Mouse (Mus musculus) cerebellum, postnatal 36 days (tissue): ENCODE data around the gene Fgf18.
A peak's percentile ranks its signal among the peaks of the same experiment; 100 is the strongest.

Experiments used
- DNase-seq, 2 experiments: peaks; one replicate each; pipeline ENCODE4 v3.0.0; 2021 to 2022; ENCODE audit warnings: mixed read lengths in 2 of 2

Fgf18 gene

DNA sequence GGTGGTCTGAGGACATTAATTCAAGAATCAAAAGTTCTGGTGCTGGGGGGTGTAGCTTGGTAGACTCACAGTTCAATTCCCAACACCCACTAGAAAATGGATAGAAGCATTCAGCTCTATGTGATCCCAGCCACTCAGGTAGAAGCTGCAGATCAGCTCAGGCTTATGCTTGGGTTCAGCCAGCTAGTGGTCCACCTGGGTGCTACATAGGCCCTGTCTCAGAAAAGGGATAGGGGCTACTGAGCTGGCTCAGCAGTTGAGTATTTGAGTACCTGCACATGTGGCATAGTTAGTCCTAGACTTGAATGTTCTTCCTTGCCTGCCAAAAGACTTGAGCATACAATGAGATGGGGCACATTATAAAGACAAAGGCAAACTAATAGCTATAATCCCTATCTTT is 2.3 kb upstream of the Fgf18 start:
- DNase-seq, result no peak

GRCm38 (mm10) chr11:33149088-33149436 is 1.9 kb upstream of the Fgf18 start:
- no peak for DNase-seq

DNA sequence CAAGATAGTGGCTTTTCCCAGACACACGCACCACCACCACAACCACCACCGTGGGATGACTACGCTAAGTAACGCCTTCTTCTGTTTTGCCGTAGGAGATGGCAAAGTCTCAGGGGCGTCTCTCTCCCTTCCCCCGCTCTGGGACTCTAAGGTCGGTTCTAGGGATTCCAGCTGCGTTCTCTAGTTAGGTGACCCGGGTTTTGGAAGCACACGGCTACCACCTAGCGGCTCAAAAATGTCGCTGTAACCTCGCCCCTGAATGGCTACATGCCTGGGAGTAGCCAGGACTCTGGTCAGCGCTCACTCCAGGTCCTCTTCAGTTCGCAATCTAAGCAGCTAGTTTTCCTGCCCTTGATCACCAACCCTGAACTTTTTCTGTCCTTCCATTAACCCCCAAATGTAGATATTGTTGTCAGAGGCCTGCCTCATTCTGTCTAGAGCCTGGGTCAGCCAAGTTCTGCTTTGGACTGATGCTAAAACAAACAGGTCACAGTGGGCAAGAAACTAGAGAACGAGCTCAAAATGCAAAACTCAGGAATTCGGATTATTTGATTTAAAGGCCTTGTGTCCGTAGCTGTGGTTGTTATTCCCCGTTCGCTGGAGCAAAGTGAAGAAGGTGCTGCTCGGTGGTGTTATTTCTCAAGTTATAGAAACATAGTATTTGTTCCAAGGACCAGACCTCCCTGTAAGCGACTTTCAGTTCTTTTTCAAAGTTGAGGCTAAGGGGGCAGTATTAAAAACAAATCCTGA is 1.3 kb upstream of the Fgf18 start:
- DNase-seq, result peak; percentile 70 to 76

- DNase-seq, result no peak
These were observed 555 bp upstream of the Fgf18 start for GRCm38 (mm10) chr11:33147572-33148337.

GRCm38 (mm10) chr11:33146651-33147131 is 509 bp downstream of the Fgf18 start:
- DNase-seq, result peak; percentile 32 to 35

DNA sequence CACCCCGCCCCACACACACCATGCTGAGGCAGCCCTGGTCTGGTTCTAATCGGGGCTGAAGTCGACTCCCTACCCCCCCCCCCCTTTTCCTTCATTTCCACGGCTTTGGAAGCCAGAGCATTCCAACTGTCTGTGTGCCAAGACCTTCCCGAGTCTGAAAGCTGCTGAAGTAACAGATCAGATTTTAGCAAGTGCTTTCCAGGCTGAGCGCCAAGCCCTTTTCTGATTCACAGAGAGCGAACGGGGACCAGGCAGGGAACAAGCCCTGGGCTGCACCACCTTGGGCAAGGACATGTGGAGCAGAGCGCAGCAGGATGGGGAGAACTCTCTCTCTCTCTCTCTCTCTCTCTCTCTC is 1.1 kb downstream of the Fgf18 start:
- DNase-seq, result peak; percentile 52 to 55

GRCm38 (mm10) chr11:33145201-33146142 is 1.7 kb downstream of the Fgf18 start:
- DNase-seq, result no peak

DNA sequence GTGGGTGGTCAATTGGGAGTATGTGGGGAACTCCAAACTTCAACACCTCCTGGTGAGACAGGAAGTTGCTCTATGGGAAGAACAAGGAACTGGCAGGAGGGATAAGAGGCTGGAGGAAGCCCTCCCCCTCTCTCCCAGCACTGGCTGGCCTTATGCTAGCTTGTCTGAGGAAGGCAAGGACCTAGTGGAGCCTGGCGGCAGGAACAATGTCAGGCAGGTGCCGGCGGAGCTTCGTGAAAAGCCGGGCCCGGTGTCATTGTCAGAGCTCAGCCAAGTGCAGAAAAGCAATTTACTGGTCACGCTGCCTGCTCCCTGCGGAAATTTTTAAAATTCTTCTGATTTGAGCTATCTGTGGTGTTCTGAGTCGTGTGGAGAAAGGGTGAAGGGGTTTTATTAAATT is 3.3 kb downstream of the Fgf18 start:
- DNase-seq, result no peak

DNA sequence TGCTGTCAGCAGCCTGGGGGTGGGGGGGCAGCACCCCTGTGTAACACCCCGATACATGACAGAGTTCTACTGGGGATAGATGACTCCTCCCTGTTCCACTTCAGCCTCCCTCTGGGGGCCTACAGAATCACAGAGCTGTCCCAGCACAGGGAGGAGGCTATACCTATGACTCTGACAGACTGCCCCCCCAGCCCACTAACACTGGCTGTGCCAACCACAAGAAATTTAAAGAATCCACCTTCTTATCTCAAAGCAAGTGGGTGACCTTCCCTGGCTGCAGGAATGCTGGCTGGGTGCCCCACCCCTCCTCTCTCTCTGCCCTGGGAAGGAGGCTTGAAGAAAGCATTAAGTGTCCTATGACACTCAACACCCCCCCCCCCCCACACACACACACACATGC is 4.4 kb downstream of the Fgf18 start:
- no peak for DNase-seq

DNA sequence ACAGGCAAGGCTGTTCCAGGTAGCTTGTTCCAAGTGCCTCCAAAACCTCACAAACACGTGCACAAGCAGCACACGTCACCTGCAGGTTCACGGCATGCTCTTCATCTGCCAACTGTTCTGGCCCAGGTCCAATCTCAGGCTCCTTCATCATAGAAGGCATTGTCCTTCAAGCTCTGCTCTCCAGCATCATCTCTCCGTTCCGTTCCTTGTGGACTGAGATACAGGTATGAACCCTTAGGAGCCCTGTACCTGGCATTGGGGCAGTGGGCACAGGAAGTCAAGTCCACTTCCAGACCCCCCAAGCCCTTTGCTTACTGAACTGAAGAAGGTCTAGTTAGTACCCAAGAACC is 7.1 kb downstream of the Fgf18 start:
- no peak for DNase-seq

DNA sequence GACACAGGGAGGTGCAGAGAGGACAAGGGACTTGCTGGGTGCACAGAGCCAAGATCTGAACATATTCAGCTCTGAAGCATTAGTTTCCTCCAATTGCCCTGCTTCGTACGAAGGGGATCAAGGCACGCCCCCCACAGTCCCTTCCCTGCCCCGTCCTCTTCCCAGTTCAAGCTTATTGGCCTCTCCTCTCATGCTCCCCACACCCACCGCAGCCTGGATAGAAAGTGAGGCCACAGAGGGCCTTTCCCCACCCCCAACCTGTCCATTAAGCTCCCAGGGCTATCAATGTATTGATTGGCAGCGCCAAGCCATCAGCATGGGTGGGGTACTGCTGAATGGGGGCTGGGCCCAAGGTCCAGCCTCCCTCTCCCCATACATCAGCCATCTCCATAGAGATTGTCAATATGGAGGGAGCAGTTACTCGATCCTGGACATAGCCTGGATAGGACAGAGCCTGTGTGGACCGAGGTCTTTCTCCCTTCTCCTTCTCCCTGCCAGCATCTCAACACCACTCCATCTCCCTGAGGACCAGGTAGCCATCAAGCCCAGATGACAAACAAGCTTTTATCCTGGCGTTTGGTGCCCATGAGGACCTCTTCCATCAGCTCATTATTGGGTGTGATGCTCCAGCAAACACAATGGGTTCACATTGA is 7.6 kb downstream of the Fgf18 start:
- DNase-seq, result no peak

DNA sequence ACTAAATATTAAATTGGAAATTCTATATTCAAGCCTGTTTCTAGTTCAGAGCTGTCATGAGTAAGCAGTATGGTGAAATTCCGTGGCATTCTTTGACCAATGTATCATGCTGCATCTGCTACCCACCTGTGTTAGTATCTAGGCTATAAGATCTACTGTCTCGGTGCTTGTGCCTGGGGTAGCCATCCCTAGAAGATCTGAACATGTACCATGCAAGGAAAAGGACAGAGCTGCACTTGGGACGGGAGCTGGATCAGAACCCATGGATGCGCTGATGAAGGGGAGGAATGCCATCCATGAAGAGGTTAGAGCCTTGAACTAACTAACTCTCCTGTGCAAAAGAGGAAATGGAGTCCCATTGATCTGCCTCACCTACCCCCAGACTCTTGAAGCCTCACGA is 8.5 kb downstream of the Fgf18 start:
- DNase-seq, result no peak

- no peak for DNase-seq
These were observed 12.7 kb downstream of the Fgf18 start for GRCm38 (mm10) chr11:33134391-33134986.

DNA sequence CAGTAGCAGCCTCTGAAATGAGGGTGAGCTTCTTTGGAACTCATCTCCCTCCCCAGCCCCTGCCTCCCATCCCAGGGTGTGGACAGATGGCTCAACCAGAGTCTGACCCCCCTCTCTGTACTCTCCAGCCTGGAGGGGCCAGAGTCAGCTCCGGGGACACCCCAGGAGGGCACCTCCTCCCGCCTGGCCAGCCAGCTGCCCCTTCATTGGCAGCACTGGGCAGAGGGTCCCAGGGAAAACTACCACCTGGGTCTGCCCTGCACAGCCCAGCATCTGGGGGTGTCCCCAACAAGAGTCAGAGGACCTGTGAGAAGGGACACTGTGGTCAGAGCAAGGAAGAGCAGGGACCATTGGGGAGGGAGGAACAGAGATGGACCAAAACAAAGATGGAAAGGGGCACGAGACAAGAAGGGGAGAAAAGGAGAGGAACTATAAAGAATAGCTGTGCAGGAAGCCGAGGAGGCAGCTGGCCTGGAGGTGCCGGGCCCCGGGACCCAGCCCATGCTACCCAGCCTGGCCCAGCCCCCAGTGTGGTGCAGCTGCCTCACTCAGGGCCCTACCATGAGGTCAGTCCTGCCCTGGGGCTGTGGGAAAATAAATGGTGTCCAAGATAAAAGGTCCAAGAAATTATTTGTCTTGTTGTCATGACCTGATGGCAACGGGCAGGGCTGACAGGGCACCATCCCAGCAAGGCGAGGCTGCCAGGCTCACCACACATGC is 14.4 kb downstream of the Fgf18 start:
- DNase-seq, result no peak

GRCm38 (mm10) chr11:33127058-33127457 is 20.1 kb downstream of the Fgf18 start:
- DNase-seq, result no peak

DNA sequence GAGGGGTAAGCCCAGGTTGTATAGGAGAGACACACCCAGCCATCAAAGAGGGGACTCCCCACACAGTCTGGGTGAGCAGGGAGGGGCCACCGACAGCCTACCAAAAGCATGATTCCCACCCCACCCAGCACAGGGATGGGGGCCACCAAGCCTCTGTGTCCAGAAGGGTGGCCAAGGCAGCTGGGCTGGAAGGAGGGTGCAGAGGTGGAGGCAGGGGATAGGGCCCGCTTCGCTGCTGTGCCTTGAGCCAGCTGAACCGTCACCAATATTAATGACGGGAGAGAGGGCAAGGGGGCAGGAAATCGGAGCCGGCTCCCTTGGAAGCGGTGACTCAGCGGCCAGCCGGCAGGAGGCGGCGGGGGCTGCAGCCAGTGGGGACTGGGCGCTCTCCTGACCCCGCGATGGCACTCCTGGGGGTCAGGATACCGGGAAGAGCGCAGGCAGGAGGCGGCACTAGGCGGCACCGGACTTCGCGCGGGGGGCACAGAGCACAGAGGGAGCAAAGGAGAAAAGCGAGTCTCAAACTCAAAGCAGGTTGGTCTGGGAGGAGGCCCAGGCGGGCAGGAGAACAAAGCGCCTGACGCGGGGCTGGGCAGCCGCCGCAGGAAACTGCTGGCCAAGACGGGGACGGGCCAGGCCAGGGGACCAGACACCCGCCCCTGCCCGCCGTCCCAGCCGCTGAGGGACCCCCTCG is 24.5 kb downstream of the Fgf18 start:
- no peak for DNase-seq

DNA sequence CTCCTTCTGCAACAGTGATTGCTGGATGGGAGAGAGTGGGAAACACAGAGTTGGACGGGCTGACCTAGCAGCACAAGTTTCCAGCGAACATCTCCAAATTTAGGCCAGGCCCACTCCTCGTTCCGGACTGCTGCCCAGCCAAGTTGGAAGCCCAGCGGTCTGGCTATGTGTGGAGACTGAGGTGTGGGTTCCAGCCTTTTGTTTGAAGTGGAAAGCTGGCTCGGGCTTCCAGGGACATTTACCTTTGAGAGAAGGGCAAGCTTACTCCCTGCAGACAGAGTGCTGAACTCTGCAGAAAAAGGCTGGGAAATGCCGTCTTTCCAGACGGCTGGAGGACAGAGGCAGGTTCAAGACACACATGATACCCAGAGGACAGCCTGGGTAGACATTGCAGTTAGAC is 27.6 kb downstream of the Fgf18 start:
- DNase-seq, result no peak

DNA sequence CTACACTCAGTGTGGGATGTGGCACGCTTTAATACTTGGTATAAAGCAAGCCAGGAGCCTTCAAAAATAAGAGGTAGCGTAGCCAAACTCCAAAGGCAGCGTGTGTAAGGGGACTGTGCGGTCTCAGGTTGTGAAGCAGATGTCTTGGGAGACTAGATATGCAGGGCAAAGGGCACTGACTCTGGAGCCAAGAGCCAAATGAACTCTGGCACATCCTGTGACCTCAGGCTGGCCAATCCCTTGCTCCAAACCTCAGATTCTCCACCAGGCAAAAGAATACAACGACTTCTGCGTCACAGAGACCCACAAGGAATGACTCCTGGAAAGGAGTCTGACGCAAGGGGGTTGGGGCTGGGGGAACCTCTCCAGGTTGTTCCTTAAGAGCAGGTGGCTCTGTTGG is 28.1 kb downstream of the Fgf18 start:
- DNase-seq, result no peak

DNA sequence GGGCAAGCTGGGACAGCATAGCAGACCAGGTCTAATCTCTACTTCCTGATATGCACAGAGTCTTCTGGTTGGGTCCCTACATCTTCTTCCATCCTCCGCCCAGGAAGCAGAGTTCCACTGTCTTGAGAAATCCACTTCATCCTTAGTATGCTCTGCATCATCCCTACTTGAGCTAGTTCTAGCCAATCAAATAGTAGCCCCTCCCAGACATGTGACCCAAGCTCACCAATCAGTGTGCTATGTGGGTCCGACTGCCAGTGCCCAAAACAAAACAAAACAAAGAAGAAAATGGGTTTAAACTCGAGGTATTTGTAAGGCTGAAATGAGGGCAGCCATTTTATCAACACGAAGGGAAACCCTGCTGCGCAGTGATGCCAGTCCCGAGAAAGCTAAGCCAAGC is 28.7 kb downstream of the Fgf18 start:
- DNase-seq, result no peak

GRCm38 (mm10) chr11:33115796-33116195 is 31.4 kb downstream of the Fgf18 start:
- no peak for DNase-seq

- DNase-seq, result peak; percentile 43 to 55
These were observed 34.8 kb downstream of the Fgf18 start for GRCm38 (mm10) chr11:33112407-33112806.
